Mouse (Mus musculus) embryonic facial prominence, embryonic 10.5 days (tissue): ENCODE data around the gene Foxk1. TPM values are rescaled to one million over a fixed set of nuclear protein-coding genes. Genes with fewer than 3 reads are reported as not detected.

Source experiments
- DNase-seq: peaks from one replicate; pipeline ENCODE4 v3.0.0-alpha.2; 2017; ENCODE audit warnings: low spot score
- H3K27ac ChIP-seq: fragments of 300-500 bp; sonication (generic); replicated peaks from 2 replicates; pipeline ENCODE4 v1.5.1; 2016; ENCODE audit warnings: mild to moderate bottlenecking
- H3K27me3 ChIP-seq: fragments of 300-500 bp; sonication (generic); replicated peaks from 2 replicates; pipeline ENCODE4 v1.6.1; 2016; ENCODE audit warnings: low read depth, mild to moderate bottlenecking; ENCODE audit not compliant: poor library complexity, severe bottlenecking
- H3K36me3 ChIP-seq: fragments of 300-500 bp; sonication (generic); replicated peaks from 2 replicates; pipeline ENCODE4 v1.6.1; 2016; ENCODE audit warnings: mild to moderate bottlenecking, moderate library complexity
- H3K4me1 ChIP-seq: fragments of 300-500 bp; sonication (generic); 2 replicates; pipeline ENCODE4 v1.6.1; 2016
- H3K4me3 ChIP-seq: fragments of 300-500 bp; sonication (generic); 2 replicates; pipeline ENCODE4 v1.5.1; 2016; ENCODE audit warnings: mild to moderate bottlenecking, moderate library complexity
- H3K9me3 ChIP-seq: fragments of 300-500 bp; sonication (generic); 2 replicates; pipeline ENCODE4 v1.6.1; 2016; ENCODE audit warnings: mild to moderate bottlenecking
- WGBS: fragments of 180-500 bp; shearing (Covaris S2); methylation state at CpG from one replicate; pipeline ENCODE4 v1.1.7; 2016; 5-methylcytosine and 5-hydroxymethylcytosine counted together
- polyA plus RNA-seq: library from polyadenylated mRNA; unstranded; fragments of >200 nt; fragmentation: Nextera tagmentation; extraction: Ambion mirVana; gene quantifications from 2 replicates; pipeline ENCODE4 v1.2.1, GENCODE M21; 2016

Foxk1 gene
- polyA plus RNA-seq, 1 experiment from 2014 or later, result 4.8 TPM

DNA sequence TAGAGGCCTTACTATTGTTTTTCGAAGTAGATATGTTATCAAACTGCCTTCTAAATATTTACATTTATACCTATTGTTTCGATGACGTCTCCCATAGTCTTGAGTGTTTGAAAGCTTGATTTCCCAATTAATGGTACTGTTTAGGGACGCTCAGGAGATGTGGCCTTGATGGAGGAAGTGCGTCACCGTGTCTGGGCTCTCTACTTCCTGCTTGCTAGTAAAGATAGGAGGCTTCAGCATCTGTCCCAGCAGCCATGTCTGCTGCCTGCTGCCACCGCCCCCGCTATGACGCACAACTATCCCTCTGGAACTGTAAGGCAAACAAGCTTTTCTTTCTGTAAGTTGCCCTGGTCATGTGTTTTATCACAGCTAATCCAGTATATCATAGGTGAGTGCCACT lies 27.0 kb upstream of the Foxk1 start:
- DNase-seq, result no peak
- Histone ChIP-seq H3K4me3 (no peak overlapping the region), H3K27me3 (no peaks in the 10 kb centered on the region), H3K4me1 (peaks cover 32% of the 10 kb centered on the region), H3K27ac (0 out of 2 replicates have a peak overlapping the region, but pooled peaks have one; percentile 4), H3K36me3 (peaks cover 10% of the 10 kb centered on the region), H3K9me3 (no peaks in the 10 kb centered on the region)
- WGBS, result 92% methylated on average over 9 of the region's 9 CpGs

DNA sequence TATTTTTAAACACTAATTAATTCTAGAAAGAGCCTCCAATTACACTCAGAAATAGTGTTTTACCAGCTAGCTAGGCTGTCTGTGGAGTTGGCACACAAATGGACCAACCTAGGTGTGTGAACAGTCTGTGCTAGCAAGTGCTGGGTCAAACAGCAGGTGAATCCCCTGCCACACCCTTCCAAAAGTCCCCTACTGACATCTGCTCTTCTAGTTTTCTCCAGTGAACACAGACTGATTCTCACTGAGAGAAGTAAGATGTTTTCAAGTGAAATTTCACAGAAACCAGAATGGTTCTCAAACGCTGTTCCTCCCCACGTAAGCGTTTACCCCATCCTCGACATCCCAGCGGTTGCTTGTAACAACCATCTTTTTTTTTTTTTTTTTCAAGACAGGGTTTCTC lies 25.7 kb upstream of the Foxk1 start:
- Histone ChIP-seq H3K36me3 (no peaks in the 10 kb centered on the region; the same call in 1 of the 2 replicates), H3K27me3 (no peaks in the 10 kb centered on the region), H3K9me3 (no peaks in the 10 kb centered on the region), H3K27ac (no peak overlapping the region), H3K4me1 (peaks cover 36% of the 10 kb centered on the region), H3K4me3 (no peak overlapping the region)
- no peak for DNase-seq
- 96% methylated on average over 5 of the region's 5 CpGs for WGBS

DNA sequence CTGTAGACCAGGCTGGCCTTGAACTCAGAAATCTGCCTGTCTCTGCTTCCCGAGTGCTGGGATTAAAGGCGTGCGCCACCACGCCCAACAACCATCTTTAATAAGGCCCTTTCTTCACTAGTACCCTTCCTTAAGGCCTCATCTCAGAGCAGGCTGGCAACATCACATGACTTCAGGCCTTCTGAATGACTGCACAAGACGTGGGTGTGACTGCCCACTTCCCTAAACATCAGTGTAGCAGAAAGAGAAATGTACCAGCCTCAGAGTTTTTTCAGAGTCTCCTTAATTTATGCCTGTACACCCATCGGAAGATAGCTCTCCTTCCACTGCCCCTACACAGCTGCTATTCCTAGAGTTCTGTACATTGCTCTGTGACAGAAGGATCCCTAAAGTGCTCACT lies 25.2 kb upstream of the Foxk1 start:
- Histone ChIP-seq H3K27ac (no peak overlapping the region), H3K9me3 (no peaks in the 10 kb centered on the region), H3K36me3 (no peaks in the 10 kb centered on the region; the same call in 1 of the 2 replicates), H3K4me3 (no peak overlapping the region), H3K27me3 (no peaks in the 10 kb centered on the region), H3K4me1 (peaks cover 36% of the 10 kb centered on the region)
- DNase-seq, result no peak
- WGBS, result 87% methylated on average over 6 of the region's 6 CpGs

DNA sequence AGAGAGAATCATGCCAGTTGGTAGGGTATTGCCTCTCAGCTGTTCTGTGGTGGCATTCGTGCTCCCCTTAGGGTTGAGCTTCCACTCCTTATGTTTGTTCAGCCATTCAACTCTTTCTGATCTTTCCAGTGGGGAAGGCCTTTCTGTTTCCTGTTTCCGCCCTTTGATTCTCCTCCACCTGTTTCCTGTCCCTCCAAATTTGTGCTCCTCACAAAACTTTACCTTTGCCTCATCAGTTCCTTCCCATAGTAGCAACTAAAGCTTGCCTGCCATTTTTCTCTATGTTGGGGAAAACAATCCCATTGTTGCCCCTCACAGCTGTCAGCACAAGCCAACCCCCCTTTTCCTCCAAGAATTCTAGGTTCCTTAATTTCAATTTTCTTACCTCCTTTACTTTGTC lies 23.2 kb upstream of the Foxk1 start:
- WGBS, result 83% methylated on average over 2 of the region's 2 CpGs
- no peaks in the 10 kb centered on the region; the same call in 1 of the 2 replicates for H3K36me3 ChIP-seq
- H3K27ac ChIP-seq, result no peak overlapping the region
- peaks cover 17% of the 10 kb centered on the region for H3K4me1 ChIP-seq
- H3K4me3 ChIP-seq, result no peak overlapping the region
- DNase-seq, result no peak
- H3K9me3 ChIP-seq, result no peaks in the 10 kb centered on the region
- no peaks in the 10 kb centered on the region for H3K27me3 ChIP-seq

DNA sequence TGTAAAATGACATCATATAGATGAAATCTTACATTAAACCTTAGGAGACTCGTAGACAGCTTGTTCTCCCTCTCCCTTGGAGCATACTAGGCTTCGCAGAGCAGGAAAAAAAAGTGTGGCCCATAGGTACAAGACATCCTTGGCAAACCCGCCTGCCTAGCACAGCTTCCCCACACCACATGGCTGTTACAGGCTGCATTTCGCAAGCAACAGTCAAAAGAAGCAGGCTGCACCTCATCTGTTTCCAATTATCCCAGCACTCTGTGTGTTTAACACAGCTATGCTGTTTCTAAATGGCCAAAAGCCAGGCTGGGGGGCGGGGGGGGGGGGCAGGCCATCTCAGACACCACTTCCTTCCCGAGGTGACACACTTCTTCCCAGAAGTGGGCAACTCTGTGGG lies 20.8 kb upstream of the Foxk1 start:
- H3K27ac ChIP-seq, result peak overlapping the region; percentile 80
- DNase-seq, result peak; percentile 79
- H3K36me3 ChIP-seq, result no peaks in the 10 kb centered on the region
- H3K9me3 ChIP-seq, result no peaks in the 10 kb centered on the region
- no peak overlapping the region for H3K4me3 ChIP-seq
- no peaks in the 10 kb centered on the region for H3K27me3 ChIP-seq
- 34% methylated on average over 6 of the region's 6 CpGs for WGBS
- H3K4me1 ChIP-seq, result peaks cover 33% of the 10 kb centered on the region

DNA sequence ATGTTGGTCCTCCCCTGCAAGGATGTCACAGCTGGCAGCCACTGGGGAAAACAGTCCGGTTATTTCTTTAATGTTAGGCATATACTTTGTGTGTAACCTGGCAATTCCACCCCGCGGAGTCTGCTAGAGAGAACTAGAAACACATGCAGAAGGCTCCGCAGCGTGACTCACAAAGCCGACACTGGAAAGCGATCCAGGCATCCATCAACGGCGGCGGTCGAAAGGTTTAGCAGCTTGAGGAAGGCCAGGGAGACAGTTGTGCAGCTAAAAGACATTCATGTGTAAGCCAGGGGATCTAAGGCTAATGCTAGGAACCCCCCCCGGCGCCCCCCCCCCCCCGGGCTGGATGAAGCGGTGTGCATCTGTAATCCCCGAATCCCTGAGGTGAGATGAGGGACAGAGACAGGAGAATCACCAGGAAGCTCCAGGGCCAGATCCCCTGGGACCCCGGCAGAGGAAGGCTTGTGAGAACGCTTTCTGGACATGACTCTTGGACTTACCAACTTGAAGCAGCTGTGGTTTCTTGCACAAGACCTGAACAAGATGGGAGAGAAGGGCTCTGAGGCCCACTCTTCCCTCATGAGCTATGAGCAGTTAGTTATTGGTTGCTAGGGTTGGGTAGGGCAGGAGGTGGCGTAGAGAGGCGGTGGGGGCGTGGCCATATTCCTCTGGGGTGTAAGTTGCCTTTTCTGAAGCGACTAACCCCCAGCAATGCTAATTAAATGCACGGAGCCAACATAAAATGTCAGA lies 16.2 kb upstream of the Foxk1 start:
- H3K36me3 ChIP-seq, result no peaks in the 10 kb centered on the region
- H3K4me3 ChIP-seq, result peak overlapping the region; percentile 19; the same call in 1 of the 2 replicates
- WGBS, result 29% methylated on average over 23 of the region's 23 CpGs
- DNase-seq, result peak; percentile 65
- peaks cover 48% of the 10 kb centered on the region for H3K4me1 ChIP-seq
- H3K9me3 ChIP-seq, result no peaks in the 10 kb centered on the region
- peak overlapping the region; percentile 89 for H3K27ac ChIP-seq
- no peaks in the 10 kb centered on the region for H3K27me3 ChIP-seq

DNA sequence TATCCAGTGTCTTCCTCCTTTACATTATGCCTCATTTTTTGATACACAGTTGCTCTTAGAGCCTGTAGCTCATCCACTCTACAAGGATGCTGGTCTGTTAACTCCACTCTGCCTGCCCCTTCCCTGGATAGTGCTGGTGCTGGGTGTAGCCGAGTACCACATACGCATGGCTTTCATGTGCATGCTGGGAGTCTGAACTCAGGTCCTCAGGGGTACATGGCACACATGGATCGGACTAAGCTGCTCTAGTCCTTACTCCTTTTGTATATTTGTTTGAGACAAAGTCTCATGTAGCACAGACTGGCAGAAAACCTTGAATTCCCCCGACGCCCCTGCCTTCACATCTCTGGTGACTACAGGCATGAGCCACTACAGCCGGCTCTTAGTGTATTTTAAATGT lies 15.0 kb upstream of the Foxk1 start:
- peak; percentile 32 for DNase-seq
- H3K27me3 ChIP-seq, result no peaks in the 10 kb centered on the region
- H3K36me3 ChIP-seq, result no peaks in the 10 kb centered on the region
- peak overlapping the region; percentile 89 for H3K27ac ChIP-seq
- H3K4me3 ChIP-seq, result no peak overlapping the region
- H3K4me1 ChIP-seq, result peaks cover 44% of the 10 kb centered on the region
- 46% methylated on average over 6 of the region's 6 CpGs for WGBS
- H3K9me3 ChIP-seq, result no peaks in the 10 kb centered on the region

DNA sequence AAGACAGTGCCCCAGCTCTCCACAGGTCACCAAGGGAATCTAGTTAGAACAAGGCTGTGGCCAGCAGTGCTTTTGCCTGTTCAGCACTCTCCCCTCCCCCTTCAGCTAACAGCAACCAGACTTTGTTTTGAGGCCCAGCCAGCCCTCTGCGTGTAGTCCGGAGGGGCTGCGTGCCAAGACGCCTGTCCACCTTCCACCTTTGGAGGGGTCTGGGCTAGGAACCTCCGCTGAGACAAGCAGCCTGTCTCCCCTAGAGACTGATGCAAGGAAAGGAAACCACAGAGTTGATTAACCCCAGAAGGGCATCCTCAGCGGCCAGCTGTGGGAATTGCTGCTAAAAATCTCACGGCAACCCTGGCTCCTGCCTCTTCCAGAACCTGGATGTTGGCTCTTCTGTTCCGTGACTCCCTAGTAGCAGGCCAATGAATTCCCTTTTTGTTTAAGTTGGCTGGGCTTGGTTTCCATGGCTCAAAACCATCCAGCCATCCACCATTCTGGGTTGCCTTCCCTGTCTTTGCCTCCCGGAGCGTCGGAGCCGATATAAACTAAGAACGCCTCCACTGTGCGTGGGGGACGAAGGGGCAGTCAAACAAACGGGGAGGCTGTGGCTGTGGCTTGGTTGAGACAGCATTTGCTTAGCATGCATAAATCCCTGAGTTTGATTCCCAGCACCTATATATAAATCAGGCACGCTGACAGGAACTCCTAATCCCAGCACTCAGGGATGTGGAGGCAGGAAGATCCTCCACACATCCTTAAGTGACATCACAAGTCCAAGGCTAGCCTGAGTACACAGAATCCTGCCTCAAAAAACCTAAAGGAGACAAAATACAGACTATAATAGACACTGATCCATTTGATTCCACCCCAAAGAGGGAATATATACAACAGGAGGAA lies 14.3 kb upstream of the Foxk1 start:
- H3K4me1 ChIP-seq, result peaks cover 51% of the 10 kb centered on the region
- H3K27me3 ChIP-seq, result no peaks in the 10 kb centered on the region
- H3K9me3 ChIP-seq, result no peaks in the 10 kb centered on the region
- DNase-seq, result peak; percentile 81
- H3K27ac ChIP-seq, result peak overlapping the region; percentile 89
- 39% methylated on average over 17 of the region's 17 CpGs for WGBS
- H3K4me3 ChIP-seq, result peak overlapping the region; percentile 33; the same call in 1 of the 2 replicates
- H3K36me3 ChIP-seq, result no peaks in the 10 kb centered on the region

DNA sequence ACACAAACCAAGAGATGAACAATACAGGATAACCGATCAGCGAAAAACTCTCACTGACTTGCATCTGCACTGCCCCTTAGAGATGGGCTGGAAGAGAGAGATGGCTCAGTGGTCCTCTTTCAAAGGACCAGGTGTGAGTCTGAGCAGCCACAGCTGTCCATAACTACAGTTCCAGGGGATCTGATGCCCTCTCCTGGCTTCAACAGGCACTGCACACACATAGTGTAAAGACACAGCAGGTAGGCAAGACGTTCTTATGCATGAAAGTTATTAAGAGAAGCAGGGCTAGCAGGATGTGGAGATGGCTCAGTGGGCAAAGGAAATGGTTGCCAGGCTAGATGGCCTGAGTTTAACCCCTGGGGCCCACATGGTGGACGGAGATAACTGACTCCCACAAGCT lies 13.6 kb upstream of the Foxk1 start:
- Histone ChIP-seq H3K4me3 (no peak overlapping the region), H3K27me3 (no peaks in the 10 kb centered on the region), H3K36me3 (no peaks in the 10 kb centered on the region), H3K27ac (peak overlapping the region; percentile 89), H3K9me3 (no peaks in the 10 kb centered on the region), H3K4me1 (peaks cover 56% of the 10 kb centered on the region)
- WGBS, result 67% methylated on average over 4 of the region's 4 CpGs
- peak; percentile 55 for DNase-seq

DNA sequence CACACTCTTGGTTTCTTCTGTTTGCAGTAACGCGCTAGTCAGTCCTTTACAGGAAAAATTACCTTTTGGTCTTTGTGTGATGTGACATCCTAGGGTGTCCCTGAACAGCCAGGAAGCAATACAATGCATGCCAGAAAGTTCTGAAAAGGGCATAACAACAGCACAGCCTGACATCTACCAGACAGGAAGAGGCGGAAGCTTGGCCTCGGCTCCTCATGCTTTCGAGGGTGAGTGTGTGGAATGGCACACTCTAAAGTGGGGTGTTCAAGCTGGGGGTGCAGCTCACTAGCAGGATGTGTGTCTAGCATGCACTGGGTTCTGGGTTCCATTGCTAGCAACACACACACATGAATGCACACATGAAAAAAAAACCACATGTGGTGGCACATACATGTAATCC lies 9.6 kb upstream of the Foxk1 start:
- 79% methylated on average over 5 of the region's 5 CpGs for WGBS
- Histone ChIP-seq H3K4me1 (peaks cover 34% of the 10 kb centered on the region), H3K27me3 (no peaks in the 10 kb centered on the region), H3K4me3 (no peak overlapping the region), H3K36me3 (no peaks in the 10 kb centered on the region), H3K9me3 (no peaks in the 10 kb centered on the region), H3K27ac (peak overlapping the region; percentile 67)
- no peak for DNase-seq

DNA sequence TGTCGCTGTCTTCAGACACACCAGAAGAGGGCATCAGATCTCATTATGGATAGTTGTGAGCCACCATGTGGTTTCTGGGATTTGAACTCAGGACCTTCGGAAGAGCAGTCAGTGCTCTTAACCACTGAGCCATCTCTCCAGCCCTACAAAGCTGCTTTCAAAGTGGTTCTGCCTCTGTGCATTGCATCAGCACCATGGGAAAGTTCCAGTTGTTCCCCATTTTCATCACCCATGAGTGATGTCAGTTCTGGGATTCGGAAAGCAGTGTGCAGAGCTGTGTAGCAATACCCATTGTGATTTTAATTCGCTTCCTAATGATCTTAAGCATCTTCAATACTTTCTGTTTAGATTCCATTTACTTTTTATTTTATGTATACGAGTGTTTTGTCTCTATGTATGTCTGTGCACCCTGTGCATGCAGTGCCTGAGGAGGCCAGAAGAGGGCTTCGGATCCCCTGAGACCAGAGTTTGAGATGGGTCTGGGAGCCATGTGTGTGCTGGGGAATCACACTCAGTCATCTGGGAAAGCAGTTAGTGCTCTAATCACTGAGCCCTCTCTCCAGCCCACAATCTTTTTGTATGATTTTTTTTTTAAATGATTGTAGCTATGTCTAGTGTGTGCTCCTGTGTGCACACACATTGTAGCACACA lies 6.6 kb upstream of the Foxk1 start:
- no peak overlapping the region for H3K27ac ChIP-seq
- peaks cover 24% of the 10 kb centered on the region for H3K4me1 ChIP-seq
- no peaks in the 10 kb centered on the region for H3K27me3 ChIP-seq
- no peak overlapping the region for H3K4me3 ChIP-seq
- H3K36me3 ChIP-seq, result no peaks in the 10 kb centered on the region
- H3K9me3 ChIP-seq, result no peaks in the 10 kb centered on the region
- whole genome bisulfite sequencing, result 89% methylated on average over 6 of the region's 6 CpGs
- no peak for DNase-seq

DNA sequence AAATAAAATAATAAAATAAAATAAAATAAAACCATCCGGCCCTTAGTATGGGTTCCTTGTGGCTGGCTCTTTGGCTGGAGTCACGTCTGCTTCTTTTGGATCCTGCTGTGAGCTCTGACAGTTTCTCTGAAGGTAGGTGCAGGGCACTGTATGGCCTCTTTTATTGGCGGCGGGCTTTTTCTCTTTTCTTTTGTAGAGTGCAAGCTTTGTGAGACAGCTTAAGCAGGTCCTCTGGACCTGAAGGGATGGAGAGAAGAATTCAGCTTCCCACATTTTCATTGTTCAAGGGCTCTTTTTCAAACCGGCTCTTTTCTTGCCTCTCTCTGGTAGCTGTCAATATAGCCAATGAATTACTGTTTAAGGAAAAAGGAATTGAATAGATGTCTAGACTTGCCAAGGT lies 5.4 kb upstream of the Foxk1 start:
- H3K4me1 ChIP-seq, result peaks cover 32% of the 10 kb centered on the region
- no peaks in the 10 kb centered on the region for H3K9me3 ChIP-seq
- no peak overlapping the region for H3K27ac ChIP-seq
- H3K36me3 ChIP-seq, result no peaks in the 10 kb centered on the region
- 44% methylated on average over 5 of the region's 5 CpGs for WGBS
- no peak for DNase-seq
- no peak overlapping the region for H3K4me3 ChIP-seq
- no peaks in the 10 kb centered on the region for H3K27me3 ChIP-seq
